Comparison of ENCODE assay signal across 1 mouse cellular context in genomic region chr9:22086012-22086411, GRCm38 (mm10).
TF ChIP-seq lines count a peak whose summit lies in the region.

No protein-coding gene starts in this region.

TF ChIP-seq in CH12.LX, 34 proteins besides CTCF, POLR2A, EP300 and RAD21:
- TF ChIP-seq ZNF384 (IDR thresholded peaks at IDR 0.05; ENCODE audit: low read depth, low read length): no peak
- TF ChIP-seq SMC3 (IDR thresholded peaks at IDR 0.05; ENCODE audit: low read depth, low read length): no peak
- TF ChIP-seq NELFE (IDR thresholded peaks at IDR 0.05; ENCODE audit: low read depth, low read length): no peak
- no peak for TF ChIP-seq GABPA (IDR thresholded peaks at IDR 0.05; ENCODE audit: insufficient replicate concordance, low read depth, low read length)
- no peak for TF ChIP-seq KAT2A (IDR thresholded peaks at IDR 0.05; ENCODE audit: insufficient replicate concordance, low read length)
- TF ChIP-seq POLR2AphosphoS2 (IDR thresholded peaks at IDR 0.05; ENCODE audit: low read depth, low read length): no peak
- no peak for TF ChIP-seq MAZ (IDR thresholded peaks at IDR 0.05; ENCODE audit: low read depth, low read length)
- TF ChIP-seq TBP (conservative IDR thresholded peaks at IDR 0.05; ENCODE audit: low read depth, low read length): no peak
- no peak for TF ChIP-seq ZKSCAN1 (IDR thresholded peaks at IDR 0.05; ENCODE audit: borderline replicate concordance, low read depth, low read length)
